Mouse (Mus musculus) embryonic facial prominence, embryonic 15.5 days (tissue): ENCODE results near the gene Elovl6. TPM values are rescaled to one million over a fixed set of nuclear protein-coding genes. Genes with fewer than 3 reads are reported as not detected.

ENCODE experiments used
- ATAC-seq: fragments of 200-750 bp; cut with Nextera tagmentation; 2 replicates; pipeline ENCODE4 v1.8.0; 2017; ENCODE audit warnings: low read depth, moderate TSS enrichment; ENCODE audit not compliant: insufficient number of reproducible peaks, low FRiP score, low TSS enrichment
- H3K27ac ChIP-seq: fragments of 300-500 bp; sonication (generic); replicated peaks from 2 replicates; pipeline ENCODE4 v1.5.1; 2015; ENCODE audit warnings: mild to moderate bottlenecking, inconsistent platforms
- H3K27me3 ChIP-seq: fragments of 300-500 bp; sonication (generic); 2 replicates; pipeline ENCODE4 v1.6.1; 2015; ENCODE audit warnings: inconsistent platforms
- H3K36me3 ChIP-seq: fragments of 300-500 bp; sonication (generic); 2 replicates; pipeline ENCODE4 v1.6.1; 2015; ENCODE audit warnings: mild to moderate bottlenecking, inconsistent platforms
- H3K4me1 ChIP-seq: fragments of 300-500 bp; sonication (generic); 2 replicates; pipeline ENCODE4 v1.6.1; 2015; ENCODE audit warnings: inconsistent platforms
- H3K4me2 ChIP-seq: fragments of 300-500 bp; sonication (generic); replicated peaks from 2 replicates; pipeline ENCODE4 v1.6.1; 2015; ENCODE audit warnings: mild to moderate bottlenecking, inconsistent platforms
- H3K4me3 ChIP-seq: fragments of 300-500 bp; sonication (generic); replicated peaks from 2 replicates; pipeline ENCODE4 v1.5.1; 2015; ENCODE audit warnings: mild to moderate bottlenecking, inconsistent platforms
- H3K9ac ChIP-seq: fragments of 300-500 bp; sonication (generic); 2 replicates; pipeline ENCODE4 v1.6.1; 2015; ENCODE audit warnings: inconsistent platforms
- H3K9me3 ChIP-seq: fragments of 300-500 bp; sonication (generic); replicated peaks from 2 replicates; pipeline ENCODE4 v1.6.1; 2016; ENCODE audit warnings: inconsistent platforms
- WGBS: fragments of 180-500 bp; shearing (Covaris S2); methylation state at CpG from one replicate; pipeline ENCODE4 v1.1.7; 2015; 5-methylcytosine and 5-hydroxymethylcytosine counted together
- polyA plus RNA-seq: library from polyadenylated mRNA; unstranded; fragments of >200 nt; fragmentation: Nextera tagmentation; extraction: Ambion mirVana; gene quantifications from 2 replicates; pipeline ENCODE4 v1.2.1, GENCODE M21; 2015

Elovl6 gene
- polyA plus RNA-seq, 1 experiment from 2014 or later: 34.6 TPM

GRCm38 (mm10) chr3:129645409-129645808 lies 113.3 kb downstream of the Elovl6 start:
- Histone ChIP-seq H3K36me3 (no peaks in the 10 kb centered on the region), H3K9ac (no peak overlapping the region), H3K27me3 (no peaks in the 10 kb centered on the region), H3K4me2 (no peak overlapping the region), H3K9me3 (no peaks in the 10 kb centered on the region), H3K27ac (no peak overlapping the region), H3K4me1 (peaks cover 7% of the 10 kb centered on the region; the same call in 1 of the 2 replicates), H3K4me3 (no peak overlapping the region)
- no peak for ATAC-seq
- 62% methylated on average over 3 of the region's 3 CpGs for WGBS

- ATAC-seq: no peak
- no peak overlapping the region for H3K9ac ChIP-seq
- no peaks in the 10 kb centered on the region for H3K36me3 ChIP-seq
- no peaks in the 10 kb centered on the region for H3K9me3 ChIP-seq
- no peak overlapping the region for H3K27ac ChIP-seq
- peaks cover 5% of the 10 kb centered on the region; the same call in 1 of the 2 replicates for H3K4me1 ChIP-seq
- H3K27me3 ChIP-seq: no peaks in the 10 kb centered on the region
- WGBS: 38% methylated on average over 5 of the region's 5 CpGs
- no peak overlapping the region for H3K4me2 ChIP-seq
- no peak overlapping the region for H3K4me3 ChIP-seq
These were observed 114.6 kb downstream of the Elovl6 start for GRCm38 (mm10) chr3:129646781-129647180.

GRCm38 (mm10) chr3:129647312-129647711 lies 115.2 kb downstream of the Elovl6 start:
- Histone ChIP-seq H3K27me3 (no peaks in the 10 kb centered on the region), H3K4me1 (peaks cover 5% of the 10 kb centered on the region; the same call in 1 of the 2 replicates), H3K4me3 (no peak overlapping the region), H3K4me2 (no peak overlapping the region), H3K9ac (no peak overlapping the region), H3K36me3 (no peaks in the 10 kb centered on the region), H3K9me3 (no peaks in the 10 kb centered on the region), H3K27ac (no peak overlapping the region)
- no peak for ATAC-seq
- 61% methylated on average over 10 of the region's 10 CpGs for WGBS

- no peak overlapping the region for H3K4me2 ChIP-seq
- no peak overlapping the region for H3K4me3 ChIP-seq
- no peak overlapping the region for H3K9ac ChIP-seq
- H3K36me3 ChIP-seq: no peaks in the 10 kb centered on the region
- H3K9me3 ChIP-seq: no peaks in the 10 kb centered on the region
- peaks cover 5% of the 10 kb centered on the region; the same call in 1 of the 2 replicates for H3K4me1 ChIP-seq
- ATAC-seq: no peak
- H3K27me3 ChIP-seq: no peaks in the 10 kb centered on the region
- H3K27ac ChIP-seq: no peak overlapping the region
- WGBS: 66% methylated on average over 5 of the region's 5 CpGs
These were observed 116.4 kb downstream of the Elovl6 start for GRCm38 (mm10) chr3:129648598-129648997.

- H3K9ac ChIP-seq: no peak overlapping the region
- peaks cover 5% of the 10 kb centered on the region; the same call in 1 of the 2 replicates for H3K4me1 ChIP-seq
- H3K4me3 ChIP-seq: no peak overlapping the region
- 0 out of 2 replicates have a peak, but pooled peaks have one; percentile 63 for ATAC-seq
- no peak overlapping the region for H3K27ac ChIP-seq
- H3K36me3 ChIP-seq: no peaks in the 10 kb centered on the region
- H3K27me3 ChIP-seq: no peaks in the 10 kb centered on the region
- WGBS: 55% methylated on average over 8 of the region's 8 CpGs
- H3K4me2 ChIP-seq: no peak overlapping the region
- H3K9me3 ChIP-seq: no peaks in the 10 kb centered on the region
These were observed 117.6 kb downstream of the Elovl6 start for GRCm38 (mm10) chr3:129649586-129650292.

- ATAC-seq: no peak
- no peak overlapping the region for H3K9ac ChIP-seq
- no peak overlapping the region for H3K27ac ChIP-seq
- no peaks in the 10 kb centered on the region for H3K36me3 ChIP-seq
- H3K4me3 ChIP-seq: no peak overlapping the region
- H3K9me3 ChIP-seq: no peaks in the 10 kb centered on the region
- peaks cover 5% of the 10 kb centered on the region; the same call in 1 of the 2 replicates for H3K4me1 ChIP-seq
- H3K4me2 ChIP-seq: no peak overlapping the region
- H3K27me3 ChIP-seq: no peaks in the 10 kb centered on the region
These were observed 118.1 kb downstream of the Elovl6 start for GRCm38 (mm10) chr3:129650293-129650612.

- no peak overlapping the region for H3K4me3 ChIP-seq
- no peak overlapping the region for H3K27ac ChIP-seq
- no peak overlapping the region for H3K4me2 ChIP-seq
- H3K9me3 ChIP-seq: no peaks in the 10 kb centered on the region
- H3K9ac ChIP-seq: no peak overlapping the region
- no peaks in the 10 kb centered on the region for H3K36me3 ChIP-seq
- peaks cover 5% of the 10 kb centered on the region; the same call in 1 of the 2 replicates for H3K4me1 ChIP-seq
- WGBS: 28% methylated on average over 1 of the region's 1 CpGs
- no peak for ATAC-seq
- H3K27me3 ChIP-seq: no peaks in the 10 kb centered on the region
These were observed 118.8 kb downstream of the Elovl6 start for GRCm38 (mm10) chr3:129650931-129651330.

GRCm38 (mm10) chr3:129651765-129652164 lies 119.6 kb downstream of the Elovl6 start:
- Histone ChIP-seq H3K4me2 (no peak overlapping the region), H3K36me3 (no peaks in the 10 kb centered on the region), H3K27ac (no peak overlapping the region), H3K27me3 (no peaks in the 10 kb centered on the region), H3K9ac (no peak overlapping the region), H3K4me1 (peaks cover 5% of the 10 kb centered on the region; the same call in 1 of the 2 replicates), H3K4me3 (no peak overlapping the region), H3K9me3 (no peaks in the 10 kb centered on the region)
- 86% methylated on average over 8 of the region's 8 CpGs for WGBS
- ATAC-seq: no peak

- 81% methylated on average over 4 of the region's 4 CpGs for WGBS
- H3K4me1 ChIP-seq: peaks cover 5% of the 10 kb centered on the region; the same call in 1 of the 2 replicates
- no peak overlapping the region for H3K9ac ChIP-seq
- no peak overlapping the region for H3K4me2 ChIP-seq
- ATAC-seq: no peak
- no peaks in the 10 kb centered on the region for H3K9me3 ChIP-seq
- H3K4me3 ChIP-seq: no peak overlapping the region
- no peaks in the 10 kb centered on the region for H3K36me3 ChIP-seq
- no peak overlapping the region for H3K27ac ChIP-seq
- H3K27me3 ChIP-seq: no peaks in the 10 kb centered on the region
These were observed 120.3 kb downstream of the Elovl6 start for GRCm38 (mm10) chr3:129652476-129652875.

GRCm38 (mm10) chr3:129656540-129656939 lies 124.4 kb downstream of the Elovl6 start:
- Histone ChIP-seq H3K27me3 (no peaks in the 10 kb centered on the region), H3K4me3 (no peak overlapping the region), H3K27ac (no peak overlapping the region), H3K4me2 (no peak overlapping the region), H3K4me1 (no peaks in the 10 kb centered on the region), H3K36me3 (no peaks in the 10 kb centered on the region), H3K9ac (no peak overlapping the region), H3K9me3 (no peaks in the 10 kb centered on the region)
- 82% methylated on average over 4 of the region's 4 CpGs for WGBS
- no peak for ATAC-seq

GRCm38 (mm10) chr3:129657222-129657621 lies 125.1 kb downstream of the Elovl6 start:
- no peak overlapping the region for H3K9ac ChIP-seq
- peak; percentile 43; the same call in 1 of the 2 replicates for ATAC-seq
- no peaks in the 10 kb centered on the region for H3K9me3 ChIP-seq
- no peak overlapping the region for H3K4me2 ChIP-seq
- H3K27ac ChIP-seq: no peak overlapping the region
- H3K4me3 ChIP-seq: no peak overlapping the region
- H3K27me3 ChIP-seq: no peaks in the 10 kb centered on the region
- no peaks in the 10 kb centered on the region for H3K36me3 ChIP-seq
- WGBS: 62% methylated on average over 9 of the region's 9 CpGs
- H3K4me1 ChIP-seq: no peaks in the 10 kb centered on the region

- no peaks in the 10 kb centered on the region for H3K4me1 ChIP-seq
- H3K4me2 ChIP-seq: no peak overlapping the region
- no peak overlapping the region for H3K4me3 ChIP-seq
- no peaks in the 10 kb centered on the region for H3K36me3 ChIP-seq
- no peak overlapping the region for H3K9ac ChIP-seq
- ATAC-seq: no peak
- no peak overlapping the region for H3K27ac ChIP-seq
- H3K9me3 ChIP-seq: no peaks in the 10 kb centered on the region
- 88% methylated on average over 11 of the region's 11 CpGs for WGBS
- H3K27me3 ChIP-seq: no peaks in the 10 kb centered on the region
These were observed 125.6 kb downstream of the Elovl6 start for GRCm38 (mm10) chr3:129657775-129658174.
